Mouse (Mus musculus) thymus, adult 2 months (tissue): ENCODE measurements at regions not wholly inside any gene's neighbourhood (a gene's known extent, or its start where the extent isn't known, plus 50 kb on each side); places are given as distances from the start of the nearest gene placed in this dataset.

Experiments used
- CTCF ChIP-seq: fragments of 200-500 bp; IDR thresholded peaks from 2 replicates; pipeline ENCODE4 v1.5.1; 2012; ENCODE audit warnings: mild to moderate bottlenecking, control low read depth, low read length, moderate library complexity, borderline replicate concordance; ENCODE audit not compliant: control insufficient read depth, poor library complexity, insufficient read depth; ENCODE audit errors: extremely low read depth
- POLR2A ChIP-seq: fragments of 200-500 bp; IDR thresholded peaks from 2 replicates; pipeline ENCODE4 v1.6.1; 2012; ENCODE audit warnings: mild to moderate bottlenecking, low read length, control low read depth, moderate library complexity; ENCODE audit not compliant: control insufficient read depth, poor library complexity, insufficient read depth; ENCODE audit errors: extremely low read depth

- TF ChIP-seq POLR2A (no peak), CTCF (no peak)
Measured at GRCm38 (mm10) chr10:111748482-111748881, 224.0 kb upstream of the Krr1 start.
